Mouse (Mus musculus) retina, adult 2 months (tissue): ENCODE measurements at regions not wholly inside any gene's neighbourhood (a gene's known extent, or its start where the extent isn't known, plus 50 kb on each side); places are given as distances from the start of the nearest gene placed in this dataset.
"Not testable (repeated sequence)": the region's sequence is repeated elsewhere in the genome, so short reads cannot be mapped to it uniquely, and the experiment has no call there.

Experiments used
- DNase-seq: peaks from one replicate; pipeline ENCODE4 v3.0.0-alpha.2; 2012; ENCODE audit warnings: low read depth, low spot score

GRCm38 (mm10) chr15:62262487-62262886 is 1339.7 kb upstream of the A1bg start:
- DNase-seq = no peak

DNA sequence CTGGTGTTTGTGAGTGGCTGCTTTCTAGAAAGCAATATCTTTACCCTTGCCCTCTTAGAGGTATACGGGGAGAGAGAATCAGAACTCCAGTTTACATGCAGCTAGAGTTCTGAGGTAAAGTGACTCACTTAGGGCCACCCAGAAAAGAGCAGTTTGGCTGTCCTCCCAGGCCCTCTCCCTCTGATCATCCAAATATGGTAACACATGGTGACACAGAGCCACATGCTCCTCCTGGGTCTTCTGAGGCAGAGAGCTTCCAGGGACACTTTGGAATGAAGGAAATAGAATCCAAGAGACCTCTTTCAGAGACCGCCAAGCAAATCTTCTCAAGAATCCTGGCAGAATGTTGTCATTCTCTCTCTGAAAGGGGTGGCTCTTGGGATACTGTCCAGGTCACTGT is 1338.7 kb upstream of the A1bg start:
- no peak for DNase-seq

- no peak for DNase-seq
Measured at GRCm38 (mm10) chr15:62258611-62259010, 1335.8 kb upstream of the A1bg start.

DNA sequence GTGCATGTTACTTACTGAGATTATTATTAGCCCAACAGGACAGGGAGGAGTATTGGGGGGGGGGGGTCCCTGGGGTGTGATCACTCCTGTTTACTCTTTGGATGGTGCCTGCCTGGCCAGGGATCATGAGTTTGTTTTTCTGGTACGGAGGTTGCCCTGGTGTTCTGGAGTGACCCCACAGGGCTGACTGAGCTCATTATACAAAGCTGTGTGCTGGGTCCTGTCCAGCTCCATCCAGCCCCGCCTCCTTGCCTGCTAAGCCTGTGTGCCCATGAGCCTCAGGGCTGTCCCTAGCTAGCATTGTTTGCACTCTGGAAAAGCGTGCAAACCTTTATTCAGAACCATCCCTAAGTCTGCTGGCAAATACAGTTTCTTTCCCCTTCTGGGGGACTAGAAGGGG is 1335.1 kb upstream of the A1bg start:
- DNase-seq = peak; percentile 20

GRCm38 (mm10) chr15:62257110-62257667 is 1334.4 kb upstream of the A1bg start:
- no peak for DNase-seq

- DNase-seq = no peak
Measured at GRCm38 (mm10) chr15:62255571-62255970, 1332.8 kb upstream of the A1bg start.

DNA sequence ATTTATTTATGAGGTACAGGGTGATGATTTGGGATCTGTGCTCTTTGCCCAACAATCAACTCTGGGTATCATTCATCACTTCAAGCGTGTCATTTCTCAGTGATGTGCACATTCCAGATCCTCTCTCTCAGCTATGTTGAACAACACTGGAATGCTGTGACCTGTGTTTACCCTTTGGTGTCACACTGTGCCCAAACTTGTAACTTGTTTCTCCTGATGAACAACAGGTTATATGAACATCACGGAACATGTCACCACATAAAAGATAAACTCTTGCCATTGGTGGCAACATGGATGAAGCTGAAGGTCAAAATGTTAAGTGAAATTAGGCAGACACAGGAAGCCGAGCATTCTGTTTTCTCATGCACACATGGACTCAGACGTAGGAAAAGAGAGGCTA is 1330.9 kb upstream of the A1bg start:
- DNase-seq = no peak

GRCm38 (mm10) chr15:62252078-62252833 is 1329.4 kb upstream of the A1bg start:
- DNase-seq = not testable (repeated sequence)

- DNase-seq = no peak
Measured at GRCm38 (mm10) chr15:62249436-62249835, 1326.6 kb upstream of the A1bg start.

- no peak for DNase-seq
Measured at GRCm38 (mm10) chr15:62246561-62247079, 1323.8 kb upstream of the A1bg start.

DNA sequence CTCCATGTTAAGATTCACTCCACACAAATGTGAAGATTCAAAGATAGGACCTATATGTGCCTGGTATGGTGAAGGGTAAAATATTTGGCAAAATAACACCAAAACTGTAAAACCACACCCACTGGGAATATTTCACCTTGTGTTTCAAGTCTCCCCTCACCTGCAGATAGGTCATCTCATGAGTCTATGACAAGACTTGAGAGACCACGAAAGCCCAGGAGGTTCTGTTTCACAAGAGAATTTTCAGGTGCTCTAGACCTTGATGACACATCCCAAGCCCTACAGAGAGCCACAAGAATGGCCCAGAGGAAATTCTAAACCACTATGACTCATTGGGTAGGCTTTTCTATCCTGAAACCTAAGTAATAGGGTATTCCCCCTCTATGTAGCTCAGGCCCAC is 1322.4 kb upstream of the A1bg start:
- no peak for DNase-seq

DNA sequence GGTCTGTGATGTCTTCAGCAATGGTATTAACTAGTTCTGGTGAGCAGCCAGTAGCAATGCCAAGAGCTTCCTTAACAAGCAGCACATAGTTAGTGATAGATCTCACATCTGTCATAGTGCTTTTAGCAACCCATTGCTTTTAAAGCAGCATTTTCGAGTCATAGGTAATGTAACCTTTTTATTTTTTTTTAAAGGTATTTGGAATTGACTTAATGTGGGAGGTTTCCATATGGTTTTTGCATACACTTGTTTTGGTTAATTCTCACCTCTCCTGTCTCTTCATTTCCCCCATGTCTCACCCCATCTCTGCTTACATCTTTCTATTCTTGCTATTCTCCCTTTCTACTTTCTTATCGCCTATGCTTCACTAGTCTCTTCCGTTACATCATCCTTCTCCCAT is 1322.0 kb upstream of the A1bg start:
- DNase-seq = no peak

GRCm38 (mm10) chr15:62240031-62240430 is 1317.2 kb upstream of the A1bg start:
- DNase-seq = no peak

DNA sequence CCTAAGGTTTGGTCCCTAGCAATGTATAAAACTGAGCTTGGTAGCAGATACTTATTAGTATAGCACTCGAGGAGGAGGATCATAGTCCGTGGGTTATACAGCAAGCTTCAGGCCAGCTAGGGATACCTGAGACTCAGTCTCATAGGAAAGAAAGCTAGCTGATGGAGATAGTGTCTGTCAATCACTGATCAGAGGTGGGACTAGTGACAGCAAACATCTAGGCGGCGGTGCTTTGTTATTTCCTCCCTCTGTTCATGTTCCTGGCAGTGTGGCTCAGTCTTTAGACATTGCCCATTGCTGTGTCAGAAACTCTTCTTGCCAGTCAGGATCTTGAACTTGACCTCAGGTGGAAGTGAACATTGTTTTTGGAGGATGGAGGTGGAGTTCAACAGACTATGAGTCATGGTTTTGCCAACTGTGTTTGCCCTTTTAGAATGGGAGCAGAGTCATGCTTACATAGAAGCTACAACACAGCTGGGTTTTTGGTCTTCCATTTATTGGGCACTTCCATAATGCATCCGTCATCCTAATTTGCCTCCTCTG is 1315.8 kb upstream of the A1bg start:
- DNase-seq = no peak

DNA sequence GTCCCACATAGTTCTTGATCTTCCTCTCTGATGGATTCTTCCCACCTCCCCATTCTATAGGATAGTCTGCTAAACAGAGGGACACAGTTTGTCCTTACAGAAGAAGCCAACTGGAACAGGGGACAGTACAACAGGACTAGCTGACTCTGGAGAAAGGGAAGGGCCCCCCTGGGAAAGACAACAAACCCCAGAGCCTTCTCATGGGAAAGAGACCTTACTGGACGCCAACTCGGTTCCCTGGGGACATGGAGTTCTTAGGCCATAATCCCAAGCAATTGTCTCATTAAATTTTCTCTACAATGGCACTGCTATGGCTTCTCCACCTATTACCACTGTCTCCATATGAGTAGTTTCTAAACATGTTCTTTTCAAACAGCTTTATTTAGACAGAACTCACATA is 1313.2 kb upstream of the A1bg start:
- DNase-seq = no peak

- DNase-seq = no peak
Measured at GRCm38 (mm10) chr15:62234182-62234760, 1311.5 kb upstream of the A1bg start.

- no peak for DNase-seq
Measured at GRCm38 (mm10) chr15:62233154-62233553, 1310.3 kb upstream of the A1bg start.

- no peak for DNase-seq
Measured at GRCm38 (mm10) chr15:62231709-62232108, 1308.9 kb upstream of the A1bg start.

DNA sequence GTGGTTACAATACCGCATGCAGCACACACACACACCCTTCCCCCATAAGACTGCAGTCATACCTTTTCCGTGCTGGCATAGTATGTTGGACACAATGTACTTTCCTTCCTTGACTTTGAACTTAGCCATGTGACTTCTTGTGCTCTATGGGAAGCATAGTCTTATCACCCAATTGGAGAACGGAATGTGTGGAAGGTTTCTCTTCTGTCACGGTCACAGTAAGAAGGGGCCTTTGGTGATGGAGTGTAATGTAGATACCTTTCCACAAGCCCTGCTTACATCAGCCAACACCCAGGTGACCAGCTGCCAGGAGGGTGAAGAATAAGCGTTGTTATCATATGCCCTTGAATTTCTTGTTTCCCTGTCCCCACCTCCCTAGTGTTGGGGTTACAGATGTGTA is 1308.0 kb upstream of the A1bg start:
- no peak for DNase-seq

- DNase-seq = no peak
Measured at GRCm38 (mm10) chr15:62229491-62230283, 1306.9 kb upstream of the A1bg start.

DNA sequence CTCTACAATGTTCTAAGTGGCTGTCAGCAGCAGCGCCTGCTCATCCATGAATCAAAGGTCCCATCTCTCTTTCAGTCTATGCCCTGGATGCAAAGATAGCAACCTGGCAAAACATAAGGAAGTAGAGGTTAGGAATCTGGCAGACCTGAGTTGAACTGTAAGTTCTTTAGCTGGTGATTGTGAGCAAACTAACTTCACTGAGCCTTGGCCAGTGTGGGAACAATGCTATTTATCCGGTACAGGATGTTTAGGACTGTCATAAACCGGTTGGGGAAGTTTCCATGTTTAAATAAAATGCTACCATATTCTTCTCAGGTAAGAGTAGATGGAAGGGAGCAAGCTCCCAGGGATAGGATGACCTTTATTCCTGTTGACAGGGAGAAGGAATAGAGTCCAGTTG is 1306.2 kb upstream of the A1bg start:
- no peak for DNase-seq

GRCm38 (mm10) chr15:62224798-62225197 is 1302.0 kb upstream of the A1bg start:
- DNase-seq = no peak
